Mouse (Mus musculus) T-helper 1 cell (primary cell): Measurements from ENCODE around the gene Gm49325.

ENCODE experiments used
- in situ Hi-C: fragments of 300-600 bp; cut with MboI, MseI; formaldehyde crosslinking; loops from one replicate; pipeline ENCODE4 v1.15.1; 2025; ENCODE audit warnings: high pct_unique_total_duplicates

Gm49325 gene

DNA sequence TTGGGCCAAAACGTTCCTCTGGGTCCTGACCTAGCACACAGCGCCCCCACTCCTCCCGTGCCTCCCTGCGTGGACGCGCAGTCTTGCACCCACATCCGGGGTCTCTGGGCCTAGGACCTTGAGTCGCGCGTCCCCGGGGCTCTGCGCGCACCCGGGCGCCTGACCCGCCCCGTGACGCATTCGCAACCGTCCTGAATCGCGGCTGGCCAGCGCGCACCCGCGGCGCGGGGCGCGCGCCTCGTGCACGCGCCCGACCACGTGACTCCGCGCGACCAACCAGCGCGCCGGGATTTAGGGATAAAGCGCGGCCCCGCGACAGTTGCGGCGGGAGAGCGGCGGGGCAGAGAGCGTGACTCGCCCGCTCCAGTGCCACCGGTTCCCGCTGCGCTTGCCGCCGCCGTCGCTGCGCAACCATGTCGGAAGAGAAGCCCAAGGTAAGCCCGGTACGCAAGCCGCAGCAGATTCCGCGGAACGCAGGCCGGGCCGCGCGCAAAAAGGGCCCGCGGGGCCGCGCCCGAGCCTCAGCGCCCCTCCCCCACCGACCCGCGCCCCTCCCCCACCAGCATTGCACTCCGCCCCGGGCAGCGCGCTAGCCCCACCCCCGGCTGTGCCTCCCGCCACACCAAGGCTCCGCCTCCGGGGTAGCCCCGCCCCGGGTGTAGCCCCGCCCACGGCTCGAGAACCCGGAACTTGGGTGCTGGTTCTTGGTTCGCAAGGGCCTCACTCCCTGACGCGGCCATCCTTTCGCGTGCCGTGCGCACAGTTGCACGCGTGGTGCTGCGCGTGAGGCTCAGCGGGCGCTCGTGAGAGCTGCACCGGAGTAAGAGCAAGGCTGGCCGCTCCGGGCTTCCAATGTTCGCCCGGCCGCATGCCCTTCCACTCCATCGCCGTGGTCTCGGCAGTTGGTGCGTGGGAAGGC, at the start of gene Gm49325, which contains the start of gene Sumo3:
Gene Gm49325, plus strand, starts transcription at position 290 of the 919 bp plus-strand sequence.
Gene Sumo3, plus strand, starts transcription at position 190 of the 919 bp plus-strand sequence.
- in situ Hi-C loops, result no loop called here

- in situ Hi-C loops, result no loop called here
Observed at GRCm38 (mm10) chr10:77556631-77557030, 49.4 kb upstream of the Gm49325 start.

DNA sequence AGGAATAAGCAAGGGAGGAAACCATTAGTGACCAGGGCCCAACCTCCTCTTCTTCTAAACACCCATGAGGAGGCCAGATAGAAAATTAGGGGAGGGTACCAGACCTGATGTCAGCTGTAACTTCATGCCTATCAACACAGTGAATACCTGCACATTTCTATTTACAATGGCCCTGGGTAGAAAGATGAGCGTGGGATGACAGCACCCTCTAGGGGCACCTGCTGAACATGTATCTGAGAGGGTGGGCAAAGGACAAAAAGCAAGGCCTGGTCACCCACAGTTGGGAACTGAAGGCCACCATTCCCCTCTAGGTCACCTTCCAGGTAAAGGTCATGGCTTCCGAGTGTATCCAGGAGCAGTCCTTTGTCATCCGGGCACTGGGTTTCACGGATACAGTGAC, 48.4 kb upstream of the Gm49325 start:
- in situ Hi-C loops, result no loop called here

DNA sequence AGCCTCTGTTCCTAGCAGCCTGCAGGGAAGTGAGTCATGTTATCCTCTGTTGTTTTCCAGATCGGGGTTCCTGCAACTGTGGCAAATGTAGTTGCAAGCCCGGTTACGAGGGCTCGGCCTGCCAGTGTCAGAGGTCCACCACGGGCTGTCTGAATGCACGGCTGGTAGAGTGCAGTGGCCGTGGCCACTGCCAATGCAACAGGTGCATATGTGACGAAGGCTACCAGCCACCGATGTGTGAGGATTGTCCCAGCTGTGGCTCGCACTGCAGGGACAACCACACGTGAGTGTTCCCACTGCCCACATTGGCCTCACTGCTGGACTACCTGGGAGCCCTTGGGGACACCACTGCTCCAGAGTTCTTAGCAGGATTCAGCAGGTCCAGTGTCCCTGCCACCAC, 45.9 kb upstream of the Gm49325 start:
- in situ Hi-C loops, result loop anchor here (10.0 kb wide), 1 partner anchor 45 kb away; the partner anchor contains the start of gene Fam207a

GRCm38 (mm10) chr10:77560830-77561229, 45.2 kb upstream of the Gm49325 start:
- in situ Hi-C loops, result loop anchor here (10.0 kb wide), 1 partner anchor 46 kb away; the partner anchor contains the start of gene Fam207a

DNA sequence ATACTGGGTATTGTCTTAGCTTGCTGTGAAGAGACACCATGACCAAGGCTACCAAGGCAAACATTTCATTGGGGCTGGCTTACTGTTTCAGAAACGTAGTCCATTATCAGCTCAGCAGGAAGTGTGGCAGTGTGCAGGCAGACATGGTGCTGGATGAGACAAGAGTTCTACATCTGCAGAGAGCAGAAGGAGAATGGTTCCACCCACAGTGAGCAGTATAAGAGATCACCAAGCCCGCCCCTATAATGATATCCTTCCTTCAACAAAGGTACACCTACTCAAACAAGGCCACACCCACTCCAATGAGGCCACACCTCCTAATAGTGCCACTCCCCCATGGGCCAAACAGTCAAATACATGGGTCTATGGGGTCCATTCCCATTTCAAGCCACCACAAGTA, 44.5 kb upstream of the Gm49325 start:
- in situ Hi-C loops, result loop anchor here (10.0 kb wide), 1 partner anchor 47 kb away; the partner anchor contains the start of gene Fam207a

DNA sequence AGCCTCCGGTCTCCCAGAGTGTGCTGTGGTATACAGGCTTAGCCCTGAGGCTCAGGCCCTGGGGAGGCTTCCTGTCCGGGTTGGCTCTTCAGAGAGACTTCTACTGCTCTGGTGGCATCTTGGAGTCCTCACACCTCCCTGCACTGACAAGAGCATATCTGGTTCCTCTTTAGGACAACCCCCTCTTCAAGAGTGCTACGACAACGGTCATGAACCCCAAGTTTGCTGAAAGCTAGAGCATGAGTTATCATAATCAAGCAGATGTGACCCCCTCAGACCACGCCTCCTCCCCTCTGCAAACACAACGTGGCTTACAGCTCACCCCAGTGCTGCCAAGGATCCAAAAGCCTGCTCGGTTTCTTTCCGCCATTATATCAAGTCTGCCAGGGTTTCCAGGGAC, 41.0 kb upstream of the Gm49325 start:
- in situ Hi-C loops, result loop anchor here (10.0 kb wide), 1 partner anchor 50 kb away; the partner anchor contains the start of gene Fam207a

- in situ Hi-C loops, result loop anchor here (10.0 kb wide), 1 partner anchor 52 kb away; the partner anchor contains the start of gene Fam207a
Observed at GRCm38 (mm10) chr10:77566651-77567050, 39.3 kb upstream of the Gm49325 start.

DNA sequence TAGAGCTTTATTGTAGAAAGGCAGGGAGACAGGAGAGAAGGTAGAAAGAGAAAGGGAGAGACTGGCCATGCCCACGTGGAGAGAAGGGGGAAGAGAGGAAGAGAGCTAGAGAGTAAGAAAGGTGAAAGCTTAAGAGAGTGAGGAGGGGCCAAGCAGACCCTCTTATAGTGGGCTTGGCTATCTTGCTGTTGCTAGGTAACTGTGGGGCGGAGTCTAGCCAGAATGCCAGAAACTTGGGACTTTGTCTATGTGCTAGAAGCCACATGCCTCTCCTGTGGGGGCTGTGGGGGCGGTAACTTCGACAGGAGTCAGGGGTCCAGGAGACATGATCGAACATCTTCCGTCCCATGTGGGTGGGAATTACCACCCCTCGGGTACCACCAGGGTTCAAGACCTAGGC, 36.5 kb upstream of the Gm49325 start:
- in situ Hi-C loops, result loop anchor here (10.0 kb wide), 1 partner anchor 55 kb away; the partner anchor contains the start of gene Fam207a

DNA sequence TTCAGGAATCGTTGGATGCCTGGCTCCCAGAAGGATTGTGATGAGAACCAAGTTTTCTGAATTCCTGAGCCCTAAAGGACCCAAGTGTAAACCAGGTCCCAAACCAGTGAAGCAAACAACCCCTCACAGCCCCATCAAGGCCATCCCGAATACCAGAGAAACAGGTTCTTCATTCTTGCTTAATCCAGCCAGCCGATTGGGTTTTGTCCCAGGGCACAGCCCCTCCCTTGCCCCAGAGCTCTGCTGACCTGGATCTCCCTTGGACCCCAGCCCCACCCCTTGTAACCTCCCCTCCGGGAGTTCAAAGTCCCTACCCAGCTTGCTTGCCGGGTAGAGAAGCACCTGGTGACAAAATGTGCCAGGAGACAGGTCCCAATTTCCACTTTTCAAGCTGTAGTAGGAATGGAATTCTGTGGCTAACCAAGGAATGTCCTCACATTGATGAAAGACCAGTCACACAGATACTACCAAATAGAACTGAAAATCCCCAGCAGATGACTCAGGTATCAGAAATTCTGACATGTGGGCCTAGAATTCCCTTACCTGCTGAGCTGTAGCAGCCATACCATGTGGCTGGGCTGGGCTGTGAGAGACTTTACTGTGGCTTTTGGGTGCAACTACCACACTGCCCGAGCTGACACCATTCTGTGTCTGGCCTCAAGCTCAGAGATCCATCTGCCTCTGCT, 35.9 kb upstream of the Gm49325 start:
- in situ Hi-C loops, result loop anchor here (10.0 kb wide), 1 partner anchor 55 kb away; the partner anchor contains the start of gene Fam207a

GRCm38 (mm10) chr10:77572225-77572624, 33.8 kb upstream of the Gm49325 start:
- in situ Hi-C loops, result no loop called here

- in situ Hi-C loops, result no loop called here
Observed at GRCm38 (mm10) chr10:77573162-77573561, 32.8 kb upstream of the Gm49325 start.

DNA sequence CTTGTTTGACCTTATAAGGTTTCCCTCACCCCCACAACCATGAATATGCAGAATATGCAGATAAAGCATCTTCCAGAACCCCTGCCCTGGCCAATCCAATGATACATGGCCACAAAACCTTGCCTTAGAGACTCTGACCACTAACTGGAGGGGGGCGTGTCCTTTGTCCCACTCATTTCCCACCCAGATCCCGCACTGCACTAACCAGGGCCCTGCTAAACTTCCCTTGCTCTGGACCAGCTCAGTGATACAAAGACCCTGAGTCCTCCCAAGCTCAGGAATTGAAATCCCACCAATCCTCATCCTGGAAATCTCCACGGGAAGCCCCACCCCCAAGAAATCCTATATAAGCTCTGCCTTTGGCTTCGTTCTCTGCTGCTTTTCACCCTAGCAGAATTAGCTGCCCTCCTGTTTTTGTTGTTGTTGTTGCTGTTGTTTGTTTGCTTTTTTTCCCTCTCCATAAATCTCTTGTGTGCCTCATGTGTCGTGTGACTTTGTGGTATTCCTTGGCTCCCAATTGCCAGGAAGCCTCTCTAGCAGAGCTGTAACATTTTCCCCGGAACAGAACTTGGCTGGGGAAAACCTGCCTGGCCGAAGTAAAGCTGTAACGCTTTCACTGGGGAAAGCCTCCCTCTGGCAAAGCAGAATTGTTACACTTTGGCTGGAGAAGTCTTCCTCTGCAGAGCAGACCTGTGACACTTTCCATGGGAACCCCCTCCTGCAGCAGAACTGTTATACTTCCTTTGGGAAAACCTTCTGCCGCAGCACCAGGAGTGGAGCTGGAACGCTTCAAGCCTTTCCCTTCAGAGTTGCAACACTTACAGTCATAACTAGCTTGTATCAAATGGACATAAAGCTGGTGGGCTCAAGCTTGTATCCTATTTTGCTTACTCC, 25.7 kb upstream of the Gm49325 start:
- in situ Hi-C loops, result no loop called here

DNA sequence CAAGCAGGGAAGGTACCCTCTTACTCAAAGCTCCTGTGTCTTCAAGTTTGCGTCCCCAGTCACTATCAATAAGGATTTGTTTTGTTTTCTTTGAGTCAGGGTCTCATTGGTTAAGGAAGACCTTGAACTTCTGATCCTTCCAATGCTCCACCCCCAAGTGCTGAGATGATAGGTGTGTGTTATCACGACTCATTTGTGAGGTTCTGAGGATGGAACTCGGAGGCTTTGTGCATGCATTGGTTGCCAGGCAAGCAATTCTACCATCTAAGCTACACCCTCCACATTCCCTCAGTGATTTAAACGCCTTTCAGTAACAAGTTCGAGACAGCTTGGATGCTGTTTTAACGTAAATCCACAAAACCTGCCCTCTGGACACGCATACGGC, 25.0 kb upstream of the Gm49325 start:
- in situ Hi-C loops, result no loop called here

DNA sequence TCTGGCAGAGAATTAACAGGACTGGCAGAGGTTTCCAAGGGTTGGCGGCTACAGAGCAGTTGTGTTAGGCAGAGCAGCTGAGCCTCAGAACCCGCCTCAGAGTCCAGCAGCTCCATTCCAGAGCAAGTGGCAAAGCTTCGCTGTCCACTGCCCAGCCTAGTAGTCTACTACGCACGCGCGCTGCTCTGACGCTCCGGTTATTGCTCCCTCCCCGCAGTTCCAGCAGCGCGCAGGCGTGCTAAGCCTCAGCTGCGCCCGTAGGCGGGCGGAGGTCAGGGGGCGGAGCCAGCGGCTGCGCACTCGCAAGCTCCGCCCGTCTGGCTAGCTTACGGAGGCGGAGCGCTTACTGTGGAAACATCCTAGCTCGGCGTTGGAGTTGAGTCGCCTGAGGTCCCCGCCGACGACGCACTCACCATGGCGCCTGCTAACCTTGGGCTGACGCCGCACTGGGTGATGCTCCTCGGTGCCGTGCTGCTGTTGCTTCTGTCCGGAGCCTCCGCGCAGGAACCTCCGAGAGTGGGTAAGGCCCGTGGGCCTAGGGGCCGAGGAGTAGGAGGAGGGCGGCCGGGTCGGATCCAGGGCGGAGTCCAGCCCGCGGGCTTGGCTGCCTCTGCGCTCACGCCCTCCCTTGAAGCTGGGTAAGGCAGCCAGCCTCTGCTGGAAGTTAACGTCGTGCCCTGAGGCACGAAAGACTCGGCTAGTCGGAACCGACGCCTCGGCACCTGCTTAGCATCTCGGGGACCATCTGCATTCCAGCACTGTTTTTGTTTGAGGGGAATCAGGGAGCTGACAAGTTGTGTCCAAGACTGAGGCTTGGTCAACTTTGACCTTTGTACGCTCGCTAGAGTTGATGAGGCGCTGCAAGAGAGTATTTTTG, 24.4 kb upstream of the Gm49325 start, which contains the start of gene Pttg1ip:
Gene Pttg1ip, plus strand, starts transcription at position 313 of the 877 bp plus-strand sequence.
- in situ Hi-C loops, result no loop called here

DNA sequence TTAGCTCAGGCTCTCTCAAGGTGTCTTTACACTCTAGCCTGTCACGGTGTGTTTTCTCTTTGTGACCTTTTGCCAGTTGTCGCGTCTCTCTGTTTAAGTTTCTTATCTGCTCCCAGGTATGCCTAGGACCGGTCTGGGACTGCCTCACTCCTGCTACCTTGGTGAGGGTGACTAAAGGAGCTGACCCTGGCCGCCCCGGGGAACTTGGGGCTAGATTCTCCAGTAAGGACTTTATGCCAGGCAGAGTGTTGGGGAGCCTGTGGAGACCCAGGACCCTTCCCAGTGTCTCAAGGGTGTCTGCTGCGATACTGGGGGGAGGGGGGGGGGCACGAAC, 23.7 kb upstream of the Gm49325 start:
- in situ Hi-C loops, result no loop called here

DNA sequence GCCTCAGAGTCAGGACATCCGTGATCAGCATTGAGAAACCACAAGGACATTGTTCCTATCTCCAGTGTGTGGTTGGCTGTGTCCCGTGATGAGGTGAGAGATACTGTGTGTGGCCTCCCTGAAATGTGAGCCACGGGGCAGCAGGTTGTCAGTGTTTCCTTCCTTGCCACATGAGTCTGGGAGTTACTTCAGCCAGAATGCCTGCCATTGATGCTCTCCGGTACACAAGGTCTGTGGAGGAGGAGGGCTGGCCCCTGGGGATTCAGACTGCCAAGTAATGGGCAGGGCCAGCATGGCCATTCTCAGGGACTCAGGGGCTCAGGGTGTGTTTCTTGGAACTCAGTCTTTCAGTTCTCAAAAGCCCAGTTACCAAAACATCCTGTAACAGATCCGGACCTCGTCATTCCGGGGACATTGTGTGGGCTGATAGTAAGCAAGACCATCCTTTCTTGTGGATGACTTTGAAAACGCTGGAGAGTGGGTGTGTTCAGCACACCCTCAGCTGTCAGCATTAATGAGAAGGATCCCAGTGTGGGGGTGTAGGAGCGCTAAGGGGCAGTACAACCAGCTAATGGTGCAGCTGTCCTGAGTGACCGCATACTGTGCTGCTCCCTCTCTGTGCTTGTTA, 22.1 kb upstream of the Gm49325 start:
- in situ Hi-C loops, result no loop called here

DNA sequence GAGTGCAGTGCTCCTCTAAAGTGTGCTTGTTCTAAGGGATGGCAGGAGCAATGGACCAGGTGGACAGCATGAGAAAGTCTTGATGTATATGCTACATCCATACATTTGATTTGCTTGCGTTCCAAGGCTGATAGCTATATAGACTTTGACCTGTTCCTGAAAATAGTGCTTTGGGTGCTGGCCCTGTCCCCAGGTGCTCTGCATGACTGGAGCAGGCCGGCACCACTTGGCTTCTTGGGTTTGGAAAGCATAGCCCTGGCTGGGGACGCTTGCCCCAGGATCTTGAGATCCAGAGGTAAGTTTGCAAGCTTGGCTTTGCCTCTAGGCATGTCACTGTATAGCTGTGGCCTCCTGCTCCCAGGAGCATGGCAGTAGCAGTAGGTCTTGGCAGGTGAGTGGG, 19.4 kb upstream of the Gm49325 start:
- in situ Hi-C loops, result no loop called here

- in situ Hi-C loops, result no loop called here
Observed at GRCm38 (mm10) chr10:77587091-77587775, 18.8 kb upstream of the Gm49325 start.
